Mouse (Mus musculus): ENCODE measurements around the gene Cdk2ap2. TPM values are rescaled to one million over a fixed set of nuclear protein-coding genes. Genes with fewer than 3 reads are reported as not detected.
"Not testable (repeated sequence)": the region's sequence is repeated elsewhere in the genome, so short reads cannot be mapped to it uniquely, and the experiment has no call there.

The Cdk2ap2 gene
- total and polyA plus RNA-seq, 2 experiments, result 33.9 to 198 TPM

- no peak overlapping the region for H3K4me3 ChIP-seq (ENCODE audit: insufficient read depth, low read depth, low read length)
- no peaks in the 10 kb centered on the region; the same call in 1 of the 2 replicates for H3K36me3 ChIP-seq (ENCODE audit: control insufficient read depth, insufficient read depth, low read length)
- H3K9ac ChIP-seq (ENCODE audit: low read depth, low read length), result no peak overlapping the region
- TF ChIP-seq POLR2A (IDR thresholded peaks at IDR 0.05; ENCODE audit: extremely low read depth, insufficient read depth, low read length) (no peak), CTCF (IDR thresholded peaks at IDR 0.05; ENCODE audit: low read depth, low read length) (no peak)
- WGBS, result 71% methylated on average over 4 of the region's 4 CpGs
- H3K79me2 ChIP-seq (ENCODE audit: control insufficient read depth, insufficient read depth, low read length), result peaks cover 8% of the 10 kb centered on the region; the same call in 1 of the 2 replicates
- peaks cover 14% of the 10 kb centered on the region for H3K4me1 ChIP-seq (ENCODE audit: control insufficient read depth, insufficient read depth, low read length)
- no peak overlapping the region for H3K27ac ChIP-seq (replicated peaks; ENCODE audit: insufficient read depth, low read depth, low read length)
- no peaks in the 10 kb centered on the region for H3K27me3 ChIP-seq (ENCODE audit: control insufficient read depth, insufficient read depth, low read length)
- no peak for DNase-seq (ENCODE audit: extremely low read depth, low read depth, low spot score)
Observed at GRCm38 (mm10) chr19:4130106-4130505, 33.1 kb downstream of the Cdk2ap2 start.

GRCm38 (mm10) chr19:4131075-4131474 is 34.1 kb downstream of the Cdk2ap2 start:
- Histone ChIP-seq H3K9ac (ENCODE audit: low read depth, low read length) (no peak overlapping the region), H3K27ac (replicated peaks; ENCODE audit: insufficient read depth, low read depth, low read length) (no peak overlapping the region), H3K79me2 (ENCODE audit: control insufficient read depth, insufficient read depth, low read length) (peaks cover 6% of the 10 kb centered on the region; the same call in 1 of the 2 replicates), H3K4me1 (ENCODE audit: control insufficient read depth, insufficient read depth, low read length) (peaks cover 13% of the 10 kb centered on the region), H3K27me3 (ENCODE audit: control insufficient read depth, insufficient read depth, low read length) (no peaks in the 10 kb centered on the region), H3K4me3 (ENCODE audit: insufficient read depth, low read depth, low read length) (no peak overlapping the region), H3K36me3 (ENCODE audit: control insufficient read depth, insufficient read depth, low read length) (no peaks in the 10 kb centered on the region; the same call in 1 of the 2 replicates)
- no peak for TF ChIP-seq POLR2A (IDR thresholded peaks at IDR 0.05; ENCODE audit: extremely low read depth, insufficient read depth, low read length)
- TF ChIP-seq CTCF (IDR thresholded peaks at IDR 0.05; ENCODE audit: low read depth, low read length), result no peak
- DNase-seq (ENCODE audit: extremely low read depth, low read depth, low spot score), result no peak
- 95% methylated on average over 5 of the region's 5 CpGs for WGBS

- no peaks in the 10 kb centered on the region; the same call in 1 of the 2 replicates for H3K36me3 ChIP-seq (ENCODE audit: control insufficient read depth, insufficient read depth, low read length)
- H3K9ac ChIP-seq (ENCODE audit: low read depth, low read length), result no peak overlapping the region
- 95% methylated on average over 2 of the region's 2 CpGs for WGBS
- H3K27me3 ChIP-seq (ENCODE audit: control insufficient read depth, insufficient read depth, low read length), result no peaks in the 10 kb centered on the region
- H3K79me2 ChIP-seq (ENCODE audit: control insufficient read depth, insufficient read depth, low read length), result no peaks in the 10 kb centered on the region
- no peak overlapping the region for H3K4me3 ChIP-seq (ENCODE audit: insufficient read depth, low read depth, low read length)
- H3K27ac ChIP-seq (replicated peaks; ENCODE audit: insufficient read depth, low read depth, low read length), result no peak overlapping the region
- H3K4me1 ChIP-seq (ENCODE audit: control insufficient read depth, insufficient read depth, low read length), result peaks cover 10% of the 10 kb centered on the region
- TF ChIP-seq CTCF (IDR thresholded peaks at IDR 0.05; ENCODE audit: low read depth, low read length) (no peak), POLR2A (IDR thresholded peaks at IDR 0.05; ENCODE audit: extremely low read depth, insufficient read depth, low read length) (no peak)
- DNase-seq (ENCODE audit: extremely low read depth, low read depth, low spot score), result no peak
Observed at GRCm38 (mm10) chr19:4131768-4132167, 34.8 kb downstream of the Cdk2ap2 start.

GRCm38 (mm10) chr19:4134354-4134753 is 37.4 kb downstream of the Cdk2ap2 start:
- Histone ChIP-seq H3K79me2 (ENCODE audit: control insufficient read depth, insufficient read depth, low read length) (no peaks in the 10 kb centered on the region), H3K36me3 (ENCODE audit: control insufficient read depth, insufficient read depth, low read length) (no peaks in the 10 kb centered on the region; the same call in 1 of the 2 replicates), H3K4me3 (ENCODE audit: insufficient read depth, low read depth, low read length) (no peak overlapping the region), H3K27ac (replicated peaks; ENCODE audit: insufficient read depth, low read depth, low read length) (peak overlapping the region; percentile 79), H3K4me1 (ENCODE audit: control insufficient read depth, insufficient read depth, low read length) (peaks cover 9% of the 10 kb centered on the region), H3K27me3 (ENCODE audit: control insufficient read depth, insufficient read depth, low read length) (no peaks in the 10 kb centered on the region), H3K9ac (ENCODE audit: low read depth, low read length) (no peak overlapping the region)
- peak; percentile 60 for DNase-seq (ENCODE audit: extremely low read depth, low read depth, low spot score)
- WGBS, result 28% methylated on average over 4 of the region's 4 CpGs
- no peak for TF ChIP-seq POLR2A (IDR thresholded peaks at IDR 0.05; ENCODE audit: extremely low read depth, insufficient read depth, low read length)
- TF ChIP-seq CTCF (IDR thresholded peaks at IDR 0.05; ENCODE audit: low read depth, low read length), result no peak

GRCm38 (mm10) chr19:4135229-4135962 is 38.4 kb downstream of the Cdk2ap2 start:
- not testable (repeated sequence) for H3K4me3 ChIP-seq (ENCODE audit: insufficient read depth, low read depth, low read length); H3K79me2 ChIP-seq (ENCODE audit: control insufficient read depth, insufficient read depth, low read length); H3K36me3 ChIP-seq (ENCODE audit: control insufficient read depth, insufficient read depth, low read length); H3K27me3 ChIP-seq (ENCODE audit: control insufficient read depth, insufficient read depth, low read length); H3K9ac ChIP-seq (ENCODE audit: low read depth, low read length); H3K4me1 ChIP-seq (ENCODE audit: control insufficient read depth, insufficient read depth, low read length)
- DNase-seq (ENCODE audit: extremely low read depth, low read depth, low spot score), result peak; percentile 71
- H3K27ac ChIP-seq (replicated peaks; ENCODE audit: insufficient read depth, low read depth, low read length), result peak overlapping the region; percentile 79
- WGBS, result 68% methylated on average over 6 of the region's 6 CpGs

- not testable (repeated sequence) for H3K9ac ChIP-seq (ENCODE audit: low read depth, low read length); H3K36me3 ChIP-seq (ENCODE audit: control insufficient read depth, insufficient read depth, low read length); H3K4me3 ChIP-seq (ENCODE audit: insufficient read depth, low read depth, low read length); H3K27me3 ChIP-seq (ENCODE audit: control insufficient read depth, insufficient read depth, low read length); DNase-seq (ENCODE audit: extremely low read depth, low read depth, low spot score); H3K4me1 ChIP-seq (ENCODE audit: control insufficient read depth, insufficient read depth, low read length); H3K79me2 ChIP-seq (ENCODE audit: control insufficient read depth, insufficient read depth, low read length)
- peak overlapping the region; percentile 47 for H3K27ac ChIP-seq (replicated peaks; ENCODE audit: insufficient read depth, low read depth, low read length)
- TF ChIP-seq CTCF (IDR thresholded peaks at IDR 0.05; ENCODE audit: low read depth, low read length), result peak; percentile 37; the same call in 1 of the 2 replicates
- 25% methylated on average over 8 of the region's 8 CpGs for WGBS
Observed at GRCm38 (mm10) chr19:4135963-4136345, 39.0 kb downstream of the Cdk2ap2 start.
